Mouse (Mus musculus): Measurements from ENCODE around the gene Gm6880. TPM values are rescaled to one million over a fixed set of nuclear protein-coding genes. Genes with fewer than 3 reads are reported as not detected.
A peak's percentile ranks its signal among the peaks of the same experiment; 100 is the strongest.
"Not testable (repeated sequence)": the region's sequence is repeated elsewhere in the genome, so short reads cannot be mapped to it uniquely, and the experiment has no call there.

Gene Gm6880
- total RNA-seq (2012; rRNA removed), result 1.3 and 4.7 TPM in 2 replicates

DNA sequence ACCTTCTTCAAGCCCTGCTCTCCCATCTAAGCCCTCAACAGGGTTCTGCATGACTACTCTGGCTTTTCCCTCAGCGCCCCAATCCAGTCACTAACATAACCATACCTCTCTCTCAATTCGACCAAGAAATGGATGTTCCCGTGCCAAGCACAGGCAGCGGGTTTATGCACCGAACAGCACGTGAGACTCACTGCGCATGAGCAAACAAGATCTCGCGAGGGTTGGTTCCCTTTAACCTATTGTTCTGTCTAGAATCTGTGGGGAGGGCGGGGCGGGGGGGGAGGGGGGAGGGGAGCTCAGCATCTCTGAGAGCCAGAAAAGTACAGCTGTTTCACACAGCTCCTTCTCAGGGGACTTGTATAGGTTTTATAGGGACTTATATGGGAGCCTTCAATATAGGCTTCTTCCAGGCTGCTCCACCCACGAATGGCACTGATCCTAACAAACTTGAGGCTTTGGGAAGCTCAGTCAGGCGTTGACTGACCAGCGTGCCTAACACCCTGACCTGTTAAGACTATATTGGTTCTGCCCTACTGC is at the start of gene Gm6880:
TSS of gene Gm6880 (minus strand) at position 51 of the 537 bp plus-strand sequence.
- H3K4me1 ChIP-seq (ENCODE audit: control insufficient read depth in 2 of 2, insufficient read depth in 2 of 2, low read length in 2 of 2, poor library complexity in 1 of 2); H3K36me3 ChIP-seq (ENCODE audit: control insufficient read depth, insufficient read depth, low read length, poor library complexity, severe bottlenecking); in situ Hi-C loops (cut with MboI; ENCODE audit: low sequenced_read_pairs in 2 of 2, unreplicated experiment in 2 of 2); H3K4me3 ChIP-seq (ENCODE audit: insufficient read depth in 1 of 2, low read depth in 1 of 2, low read length in 2 of 2, poor library complexity in 1 of 2, severe bottlenecking in 1 of 2); H3K9me3 ChIP-seq (ENCODE audit: control insufficient read depth, insufficient read depth, low read depth, low read length); DNase-seq (ENCODE audit: low read depth, low spot score); H3K9ac ChIP-seq (ENCODE audit: insufficient read depth, low read depth, low read length, poor library complexity, severe bottlenecking); H3K27ac ChIP-seq (ENCODE audit: insufficient read depth, low read depth, low read length, poor library complexity, severe bottlenecking): not testable (repeated sequence)

DNA sequence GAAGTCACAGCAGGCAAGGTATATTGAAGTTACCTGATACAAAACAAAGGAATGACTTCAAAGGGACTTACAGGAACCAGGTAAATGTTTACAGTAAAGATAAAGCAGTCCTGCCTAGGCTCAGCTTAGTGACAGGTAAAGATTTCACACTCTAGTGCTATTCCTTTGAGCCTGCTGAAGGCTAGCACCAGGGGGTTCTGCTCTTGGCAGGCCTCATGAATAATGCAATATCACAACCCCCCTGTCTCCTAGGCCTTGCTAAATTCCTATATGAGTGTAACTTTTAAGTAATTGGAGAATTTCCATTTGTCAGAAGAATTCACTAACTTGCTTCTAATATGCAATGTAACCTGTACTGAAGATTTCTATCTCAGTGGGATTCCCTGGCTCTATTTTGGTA is 36.3 kb upstream of the Gm6880 start:
- in situ Hi-C loops (cut with MboI; ENCODE audit: low sequenced_read_pairs in 2 of 2, unreplicated experiment in 2 of 2); H3K36me3 ChIP-seq (ENCODE audit: control insufficient read depth, insufficient read depth, low read length, poor library complexity, severe bottlenecking); H3K27ac ChIP-seq (ENCODE audit: insufficient read depth, low read depth, low read length, poor library complexity, severe bottlenecking); H3K9me3 ChIP-seq (ENCODE audit: control insufficient read depth, insufficient read depth, low read depth, low read length); H3K4me3 ChIP-seq (ENCODE audit: insufficient read depth in 1 of 2, low read depth in 1 of 2, low read length in 2 of 2, poor library complexity in 1 of 2, severe bottlenecking in 1 of 2); H3K4me1 ChIP-seq (ENCODE audit: control insufficient read depth in 2 of 2, insufficient read depth in 2 of 2, low read length in 2 of 2, poor library complexity in 1 of 2); H3K9ac ChIP-seq (ENCODE audit: insufficient read depth, low read depth, low read length, poor library complexity, severe bottlenecking); DNase-seq (ENCODE audit: low read depth, low spot score): not testable (repeated sequence)

- no peaks in the 10 kb centered on the region for H3K9me3 ChIP-seq (ENCODE audit: control insufficient read depth, insufficient read depth, low read depth, low read length)
- TF ChIP-seq CHD2 (IDR thresholded peaks at IDR 0.05; ENCODE audit: low read depth, low read length), result no peak
- no peak for TF ChIP-seq HCFC1 (IDR thresholded peaks at IDR 0.05; ENCODE audit: borderline replicate concordance, insufficient read depth, low read length)
- TF ChIP-seq ZC3H11A (IDR thresholded peaks at IDR 0.05; ENCODE audit: borderline replicate concordance, low read depth, low read length), result 0 out of 2 replicates have a peak, but pooled peaks have one; percentile 30
- in situ Hi-C loops (cut with MboI; ENCODE audit: low sequenced_read_pairs in 2 of 2, unreplicated experiment in 2 of 2), result no loop called here
- no peak overlapping the region for H3K4me3 ChIP-seq (ENCODE audit: insufficient read depth in 1 of 2, low read depth in 1 of 2, low read length in 2 of 2, poor library complexity in 1 of 2, severe bottlenecking in 1 of 2)
- no peak overlapping the region for H3K9ac ChIP-seq (ENCODE audit: insufficient read depth, low read depth, low read length, poor library complexity, severe bottlenecking)
- H3K27ac ChIP-seq (ENCODE audit: insufficient read depth, low read depth, low read length, poor library complexity, severe bottlenecking), result no peak overlapping the region
- H3K4me1 ChIP-seq (ENCODE audit: control insufficient read depth in 2 of 2, insufficient read depth in 2 of 2, low read length in 2 of 2, poor library complexity in 1 of 2), result no peaks in the 10 kb centered on the region
- H3K36me3 ChIP-seq (ENCODE audit: control insufficient read depth, insufficient read depth, low read length, poor library complexity, severe bottlenecking), result no peaks in the 10 kb centered on the region
- no peak for DNase-seq (ENCODE audit: low read depth, low spot score)
These were observed 15.9 kb upstream of the Gm6880 start for GRCm38 (mm10) chrX:74497131-74497530.

- no peak overlapping the region for H3K27ac ChIP-seq (ENCODE audit: insufficient read depth, low read depth, low read length, poor library complexity, severe bottlenecking)
- in situ Hi-C loops (cut with MboI; ENCODE audit: low sequenced_read_pairs in 2 of 2, unreplicated experiment in 2 of 2), result no loop called here
- DNase-seq (ENCODE audit: low read depth, low spot score), result no peak
- no peak overlapping the region for H3K4me3 ChIP-seq (ENCODE audit: insufficient read depth in 1 of 2, low read depth in 1 of 2, low read length in 2 of 2, poor library complexity in 1 of 2, severe bottlenecking in 1 of 2)
- no peak overlapping the region for H3K9ac ChIP-seq (ENCODE audit: insufficient read depth, low read depth, low read length, poor library complexity, severe bottlenecking)
- no peaks in the 10 kb centered on the region for H3K4me1 ChIP-seq (ENCODE audit: control insufficient read depth in 2 of 2, insufficient read depth in 2 of 2, low read length in 2 of 2, poor library complexity in 1 of 2)
- H3K9me3 ChIP-seq (ENCODE audit: control insufficient read depth, insufficient read depth, low read depth, low read length), result no peaks in the 10 kb centered on the region
- peaks cover 2% of the 10 kb centered on the region for H3K36me3 ChIP-seq (ENCODE audit: control insufficient read depth, insufficient read depth, low read length, poor library complexity, severe bottlenecking)
- TF ChIP-seq ZC3H11A (IDR thresholded peaks at IDR 0.05; ENCODE audit: borderline replicate concordance, low read depth, low read length) (peak; percentile 33; the same call in 1 of the 2 replicates), MAFK (IDR thresholded peaks at IDR 0.05; ENCODE audit: insufficient read depth, low read depth, low read length) (no peak), HCFC1 (IDR thresholded peaks at IDR 0.05; ENCODE audit: borderline replicate concordance, insufficient read depth, low read length) (no peak), ZNF384 (IDR thresholded peaks at IDR 0.05; ENCODE audit: low read depth, low read length) (no peak), CHD2 (IDR thresholded peaks at IDR 0.05; ENCODE audit: low read depth, low read length) (no peak)
These were observed 28.4 kb downstream of the Gm6880 start for GRCm38 (mm10) chrX:74452773-74453172.

DNA sequence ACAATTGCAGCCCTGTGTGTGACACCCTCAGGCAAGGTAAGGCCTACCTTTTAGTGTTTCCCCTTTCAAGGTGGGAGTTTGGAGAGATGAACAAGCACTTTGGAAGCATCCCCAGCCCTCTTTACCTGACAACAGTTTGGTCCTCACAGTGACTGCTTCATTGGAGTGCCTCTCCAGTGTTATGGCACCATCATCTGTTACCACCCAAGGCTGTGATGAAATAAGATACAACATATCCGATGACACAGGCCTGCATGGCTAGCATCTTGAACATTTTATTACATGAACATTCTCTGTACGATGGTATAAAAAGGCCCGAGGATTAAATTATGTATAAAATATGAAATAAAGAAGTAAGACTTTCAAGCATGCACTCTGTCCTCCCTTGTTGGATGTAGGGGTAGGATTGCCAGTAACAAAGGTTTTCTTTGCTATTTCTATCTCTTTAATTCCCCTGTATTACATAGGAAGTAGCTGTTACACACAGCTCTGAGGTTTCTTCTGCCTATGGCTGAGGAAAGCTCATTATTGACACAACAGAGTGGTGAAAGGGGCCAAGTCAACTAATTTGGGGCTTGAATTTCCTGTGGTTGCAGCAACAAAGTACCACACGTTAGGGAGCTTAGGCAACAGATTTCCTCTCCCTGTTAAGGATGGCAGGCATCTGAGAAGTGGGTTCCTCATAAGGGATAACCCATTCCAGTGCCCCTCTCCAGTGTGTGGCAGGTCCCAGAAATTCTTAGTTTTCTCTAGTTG is 29.9 kb downstream of the Gm6880 start:
- Histone ChIP-seq H3K4me3 (ENCODE audit: insufficient read depth in 1 of 2, low read depth in 1 of 2, low read length in 2 of 2, poor library complexity in 1 of 2, severe bottlenecking in 1 of 2) (no peak overlapping the region), H3K36me3 (ENCODE audit: control insufficient read depth, insufficient read depth, low read length, poor library complexity, severe bottlenecking) (peaks cover 3% of the 10 kb centered on the region), H3K9ac (ENCODE audit: insufficient read depth, low read depth, low read length, poor library complexity, severe bottlenecking) (no peak overlapping the region), H3K27ac (ENCODE audit: insufficient read depth, low read depth, low read length, poor library complexity, severe bottlenecking) (no peak overlapping the region), H3K9me3 (ENCODE audit: control insufficient read depth, insufficient read depth, low read depth, low read length) (no peaks in the 10 kb centered on the region), H3K4me1 (ENCODE audit: control insufficient read depth in 2 of 2, insufficient read depth in 2 of 2, low read length in 2 of 2, poor library complexity in 1 of 2) (no peaks in the 10 kb centered on the region)
- TF ChIP-seq MAFK (IDR thresholded peaks at IDR 0.05; ENCODE audit: insufficient read depth, low read depth, low read length) (no peak), ZNF384 (IDR thresholded peaks at IDR 0.05; ENCODE audit: low read depth, low read length) (no peak)
- in situ Hi-C loops (cut with MboI; ENCODE audit: low sequenced_read_pairs in 2 of 2, unreplicated experiment in 2 of 2), result no loop called here
- no peak for DNase-seq (ENCODE audit: low read depth, low spot score)

Other genes with a start within 250 kb of the Gm6880 start
- gene Flna, start 231.6 kb downstream of the Gm6880 start, total RNA-seq (2012; rRNA removed), result 687 and 844 TPM in 2 replicates
- 44.3 and 59.0 TPM in 2 replicates for gene Emd, start 226.7 kb downstream of the Gm6880 start, total RNA-seq (2012; rRNA removed)
- gene Rpl10, start 210.6 kb downstream of the Gm6880 start, total RNA-seq (2012; rRNA removed), result 2,135 and 2,379 TPM in 2 replicates
- gene Taz, start 199.5 kb downstream of the Gm6880 start, total RNA-seq (2012; rRNA removed), result 32.8 and 49.3 TPM in 2 replicates
- 3.9 and 5.3 TPM in 2 replicates for gene Dnase1l1, start 199.1 kb downstream of the Gm6880 start, total RNA-seq (2012; rRNA removed)
- 102 and 129 TPM in 2 replicates for gene Atp6ap1, start 184.3 kb downstream of the Gm6880 start, total RNA-seq (2012; rRNA removed)
- gene Gdi1, start 176.4 kb downstream of the Gm6880 start, total RNA-seq (2012; rRNA removed), result 53.1 and 75.7 TPM in 2 replicates
- gene Fam50a, start 168.4 kb downstream of the Gm6880 start, total RNA-seq (2012; rRNA removed), result 27.7 and 33.6 TPM in 2 replicates
- 17.8 and 30.5 TPM in 2 replicates for gene Plxna3, start 152.3 kb downstream of the Gm6880 start, total RNA-seq (2012; rRNA removed)
- 64.6 and 71.1 TPM in 2 replicates for gene Lage3, start 127.8 kb downstream of the Gm6880 start, total RNA-seq (2012; rRNA removed)
- gene Ubl4a, start 108.2 kb downstream of the Gm6880 start, total RNA-seq (2012; rRNA removed), result 15.3 and 17.5 TPM in 2 replicates
- 8.4 and 11.4 TPM in 2 replicates for gene Slc10a3, start 108.0 kb downstream of the Gm6880 start, total RNA-seq (2012; rRNA removed)
- gene Fam3a, start 88.1 kb downstream of the Gm6880 start, total RNA-seq (2012; rRNA removed), result 8.9 and 9.6 TPM in 2 replicates
- gene Ikbkg, start 88.1 kb downstream of the Gm6880 start, total RNA-seq (2012; rRNA removed), result 15.4 and 25.3 TPM in 2 replicates
- 30.1 and 30.3 TPM in 2 replicates for gene G6pdx, start 52.2 kb downstream of the Gm6880 start, total RNA-seq (2012; rRNA removed)
- not detected in 2 replicates for gene Olfr1326-ps1, start 93.5 kb upstream of the Gm6880 start, total RNA-seq (2012; rRNA removed)
- gene Olfr1325, start 111.3 kb upstream of the Gm6880 start, total RNA-seq (2012; rRNA removed), result not detected in 2 replicates
- 0.04 TPM in 1 of 2 replicates, not detected in the other for gene Gm5640, start 164.2 kb upstream of the Gm6880 start, total RNA-seq (2012; rRNA removed)

Data from ES-E14 (cell line).